Mouse (Mus musculus) forebrain, embryonic 15.5 days (tissue): ENCODE measurements at regions not wholly inside any gene's neighbourhood (a gene's known extent, or its start where the extent isn't known, plus 50 kb on each side); places are given as distances from the start of the nearest gene placed in this dataset.

Source experiments
- ATAC-seq: fragments of 200-750 bp; cut with Nextera tagmentation; replicated peaks from 2 replicates; pipeline ENCODE4 v1.8.0; 2017; ENCODE audit warnings: mild to moderate bottlenecking, moderate TSS enrichment, moderate library complexity
- H3K27ac ChIP-seq: fragments of 300-500 bp; sonication (generic); replicated peaks from 2 replicates; pipeline ENCODE4 v1.5.1; 2015; ENCODE audit warnings: mild to moderate bottlenecking, inconsistent platforms
- H3K27me3 ChIP-seq: fragments of 300-500 bp; sonication (generic); 2 replicates; pipeline ENCODE4 v1.6.1; 2015; ENCODE audit warnings: inconsistent platforms
- H3K36me3 ChIP-seq: fragments of 300-500 bp; sonication (generic); 2 replicates; pipeline ENCODE4 v1.6.1; 2015; ENCODE audit warnings: mild to moderate bottlenecking, inconsistent platforms
- H3K4me1 ChIP-seq: fragments of 300-500 bp; sonication (generic); 2 replicates; pipeline ENCODE4 v1.6.1; 2015; ENCODE audit warnings: inconsistent platforms
- H3K4me2 ChIP-seq: fragments of 300-500 bp; sonication (generic); replicated peaks from 2 replicates; pipeline ENCODE4 v1.6.1; 2015; ENCODE audit warnings: mild to moderate bottlenecking, inconsistent platforms
- H3K4me3 ChIP-seq: fragments of 300-500 bp; sonication (generic); 2 replicates; pipeline ENCODE4 v1.5.1; 2015; ENCODE audit warnings: mild to moderate bottlenecking, inconsistent platforms
- H3K9ac ChIP-seq: fragments of 300-500 bp; sonication (generic); replicated peaks from 2 replicates; pipeline ENCODE4 v1.6.1; 2015; ENCODE audit warnings: mild to moderate bottlenecking, inconsistent platforms
- H3K9me3 ChIP-seq: fragments of 300-500 bp; sonication (generic); 2 replicates; pipeline ENCODE4 v1.6.1; 2016; ENCODE audit warnings: inconsistent platforms
- WGBS: fragments of 180-500 bp; shearing (Covaris S2); methylation state at CpG from one replicate; pipeline ENCODE4 v1.1.7; 2015; ENCODE audit warnings: mixed read lengths; 5-methylcytosine and 5-hydroxymethylcytosine counted together

DNA sequence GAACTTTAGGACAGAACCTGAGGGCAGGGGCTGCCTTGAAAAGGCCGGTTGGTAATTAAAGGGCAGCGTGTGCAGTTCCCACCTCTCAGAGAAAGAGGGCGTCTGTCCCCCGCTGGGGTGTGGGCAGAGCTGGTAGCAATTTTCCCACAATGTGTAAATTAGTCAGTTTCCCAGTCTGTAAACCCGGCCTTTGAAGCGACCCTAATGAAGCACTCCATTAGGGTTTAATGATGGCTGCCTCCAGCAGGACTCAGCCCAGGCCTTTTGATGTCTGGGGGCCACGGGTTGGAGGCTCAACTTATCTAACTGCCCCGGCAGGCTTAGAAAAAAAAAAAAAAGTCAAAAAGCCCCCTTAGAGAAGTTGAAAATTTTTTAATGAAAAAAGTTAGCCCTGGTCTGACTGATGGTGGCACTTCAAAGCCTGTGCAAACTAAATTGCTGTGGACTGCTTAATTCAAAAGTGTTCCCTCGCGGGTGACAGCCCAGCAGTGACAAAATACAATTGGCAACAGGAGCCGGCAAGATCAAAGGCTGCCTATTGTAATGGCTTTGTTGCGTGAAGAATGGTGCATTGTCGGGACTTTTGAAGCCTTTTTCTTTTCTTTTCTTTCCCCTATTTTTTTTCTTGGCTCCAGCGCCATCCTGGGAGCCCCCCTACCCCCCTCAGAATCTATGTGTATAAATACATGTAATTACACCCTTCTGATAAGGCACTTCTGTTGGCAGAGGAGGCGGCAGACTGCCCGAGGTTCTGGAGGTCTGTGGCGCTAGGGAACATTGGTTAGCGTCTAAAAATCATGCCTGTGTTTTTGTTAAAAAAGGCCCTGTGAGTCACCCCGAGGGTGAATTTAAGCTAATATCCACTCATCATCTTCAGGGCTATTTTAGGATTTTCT lies 71.3 kb upstream of the Msx1 start:
- H3K36me3 ChIP-seq, result no peaks in the 10 kb centered on the region
- no peak overlapping the region for H3K4me3 ChIP-seq
- no peaks in the 10 kb centered on the region for H3K9me3 ChIP-seq
- ATAC-seq, result peak; percentile 71
- H3K27ac ChIP-seq, result no peak overlapping the region
- no peak overlapping the region for H3K4me2 ChIP-seq
- no peak overlapping the region for H3K9ac ChIP-seq
- peaks cover 88% of the 10 kb centered on the region for H3K27me3 ChIP-seq
- peaks cover 41% of the 10 kb centered on the region for H3K4me1 ChIP-seq
- WGBS, result 1% methylated on average over 19 of the region's 19 CpGs

DNA sequence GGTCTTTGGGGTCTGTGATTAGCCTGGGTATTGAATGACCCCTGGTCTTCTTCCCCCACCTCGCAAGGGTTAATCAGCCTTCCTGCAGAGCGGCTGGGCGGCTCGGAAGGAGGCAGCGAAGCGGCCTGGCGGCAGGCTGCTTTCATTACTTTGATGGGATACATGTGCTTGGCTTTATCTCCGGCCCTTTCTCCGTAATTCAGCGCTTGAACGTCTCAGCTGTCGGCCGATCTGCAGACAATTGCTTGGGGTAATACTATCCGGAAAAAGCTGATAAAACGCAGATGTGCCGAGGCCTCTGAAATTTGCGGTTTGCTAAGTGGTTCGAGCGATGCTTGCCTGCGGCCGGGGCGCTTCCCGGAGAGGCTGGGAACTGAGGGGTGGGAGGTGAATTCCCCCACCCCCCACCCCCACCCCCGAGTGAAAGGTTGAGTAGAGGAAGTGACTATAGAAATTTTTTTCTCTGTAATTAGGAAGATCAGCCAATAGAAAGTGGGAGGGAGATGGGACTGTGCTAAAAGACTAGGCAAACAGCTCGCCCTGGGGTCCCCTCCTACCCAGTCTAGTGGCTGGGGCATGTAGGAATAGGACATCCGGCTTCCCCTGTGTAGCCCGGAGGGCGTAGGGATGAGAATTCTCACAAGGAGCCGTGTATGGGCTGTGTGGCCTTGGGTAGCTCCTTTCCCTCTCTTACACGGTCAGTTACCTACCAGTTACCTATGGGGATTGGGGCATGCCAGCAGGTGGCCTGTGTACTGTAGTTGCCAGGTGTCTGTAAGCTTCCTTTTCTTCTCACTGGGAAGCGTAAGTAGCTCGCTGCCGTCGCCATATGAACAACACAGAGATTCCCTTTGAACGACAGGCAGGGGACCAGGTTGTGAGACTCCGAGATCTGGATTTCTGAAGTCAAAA lies 69.5 kb upstream of the Msx1 start:
- H3K9me3 ChIP-seq, result no peaks in the 10 kb centered on the region
- peaks cover 41% of the 10 kb centered on the region for H3K4me1 ChIP-seq
- 0 out of 2 replicates have a peak, but pooled peaks have one; percentile 17 for ATAC-seq
- peak overlapping the region; percentile 22 for H3K4me3 ChIP-seq
- WGBS, result 2% methylated on average over 36 of the region's 36 CpGs
- H3K36me3 ChIP-seq, result no peaks in the 10 kb centered on the region
- no peak overlapping the region for H3K27ac ChIP-seq
- peak overlapping the region; percentile 18; the same call in 1 of the 2 replicates for H3K9ac ChIP-seq
- peaks cover 83% of the 10 kb centered on the region for H3K27me3 ChIP-seq
- peak overlapping the region; percentile 36 for H3K4me2 ChIP-seq

- Histone ChIP-seq H3K27me3 (peaks cover 69% of the 10 kb centered on the region), H3K4me2 (no peak overlapping the region), H3K9ac (no peak overlapping the region), H3K4me1 (peaks cover 19% of the 10 kb centered on the region), H3K27ac (no peak overlapping the region), H3K4me3 (no peak overlapping the region), H3K9me3 (no peaks in the 10 kb centered on the region), H3K36me3 (no peaks in the 10 kb centered on the region)
- WGBS, result 61% methylated on average over 11 of the region's 11 CpGs
- no peak for ATAC-seq
These were observed 66.3 kb upstream of the Msx1 start for GRCm38 (mm10) chr5:37890641-37891040.

DNA sequence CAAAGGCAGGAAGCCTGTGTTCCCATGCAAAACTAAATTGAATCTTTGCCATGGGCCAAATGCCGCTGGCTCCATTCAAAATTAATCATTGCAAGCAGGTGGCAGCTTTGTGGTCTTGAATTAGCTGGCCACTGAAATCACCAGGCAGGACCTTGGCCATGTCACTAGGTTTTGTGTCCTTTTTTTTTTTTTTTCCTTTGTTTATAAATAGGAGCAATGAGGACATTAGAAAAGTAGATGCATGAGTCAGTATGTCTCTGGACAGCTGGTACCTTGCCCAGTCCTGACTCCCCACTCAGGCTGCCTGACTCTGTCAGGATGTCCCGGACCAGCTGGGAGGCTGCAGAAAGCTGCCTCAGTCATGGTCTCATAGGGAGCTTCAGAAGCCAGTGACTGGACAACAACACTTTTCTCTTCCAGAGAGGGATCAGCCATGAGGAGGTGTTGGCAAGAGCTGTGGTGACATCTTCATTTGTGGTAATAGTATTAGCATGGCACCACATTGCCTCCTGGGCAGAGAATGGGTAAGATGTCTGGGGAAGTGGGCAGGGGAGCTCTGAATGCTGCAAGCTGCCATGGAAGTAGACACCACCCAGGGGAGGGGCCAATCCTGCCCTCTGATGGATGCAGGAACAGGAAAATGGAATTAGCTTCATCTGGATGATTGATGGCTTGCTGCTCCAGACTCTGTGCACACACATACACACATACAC lies 55.4 kb upstream of the Msx1 start:
- Histone ChIP-seq H3K27me3 (no peaks in the 10 kb centered on the region), H3K4me1 (peaks cover 3% of the 10 kb centered on the region; the same call in 1 of the 2 replicates), H3K9ac (no peak overlapping the region), H3K9me3 (no peaks in the 10 kb centered on the region), H3K36me3 (no peaks in the 10 kb centered on the region), H3K4me3 (no peak overlapping the region), H3K27ac (no peak overlapping the region), H3K4me2 (no peak overlapping the region)
- no peak for ATAC-seq
- 76% methylated on average over 2 of the region's 2 CpGs for WGBS

DNA sequence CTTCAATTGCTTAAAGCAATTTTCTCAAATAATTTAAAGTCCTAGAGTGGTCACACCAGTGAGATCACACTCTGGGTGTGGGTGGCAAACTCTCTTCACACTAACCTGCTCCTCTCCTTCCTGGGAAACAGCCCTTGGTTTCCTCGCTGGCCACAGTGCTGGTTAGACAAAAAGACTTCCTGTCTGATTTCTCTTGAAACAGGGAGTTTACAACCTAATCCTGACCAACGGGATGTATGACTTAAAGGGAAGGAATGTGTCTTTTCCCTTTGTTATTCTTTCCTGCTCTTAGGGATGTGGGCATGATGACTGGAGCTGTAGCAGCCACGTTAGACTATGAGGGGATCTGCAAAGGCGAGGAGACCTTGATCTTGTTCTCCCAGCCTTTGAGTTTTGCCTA lies 51.9 kb upstream of the Msx1 start:
- Histone ChIP-seq H3K4me1 (peaks cover 5% of the 10 kb centered on the region; the same call in 1 of the 2 replicates), H3K36me3 (no peaks in the 10 kb centered on the region), H3K9ac (no peak overlapping the region), H3K4me3 (no peak overlapping the region), H3K9me3 (no peaks in the 10 kb centered on the region), H3K4me2 (no peak overlapping the region), H3K27me3 (no peaks in the 10 kb centered on the region), H3K27ac (no peak overlapping the region)
- 78% methylated on average over 4 of the region's 4 CpGs for WGBS
- no peak for ATAC-seq

GRCm38 (mm10) chr5:37875452-37875851 lies 51.1 kb upstream of the Msx1 start:
- no peaks in the 10 kb centered on the region for H3K9me3 ChIP-seq
- no peak for ATAC-seq
- no peak overlapping the region for H3K4me2 ChIP-seq
- no peak overlapping the region for H3K4me3 ChIP-seq
- H3K27me3 ChIP-seq, result no peaks in the 10 kb centered on the region
- no peak overlapping the region for H3K9ac ChIP-seq
- no peaks in the 10 kb centered on the region for H3K36me3 ChIP-seq
- peaks cover 5% of the 10 kb centered on the region; the same call in 1 of the 2 replicates for H3K4me1 ChIP-seq
- H3K27ac ChIP-seq, result no peak overlapping the region
- WGBS, result 81% methylated on average over 13 of the region's 13 CpGs

DNA sequence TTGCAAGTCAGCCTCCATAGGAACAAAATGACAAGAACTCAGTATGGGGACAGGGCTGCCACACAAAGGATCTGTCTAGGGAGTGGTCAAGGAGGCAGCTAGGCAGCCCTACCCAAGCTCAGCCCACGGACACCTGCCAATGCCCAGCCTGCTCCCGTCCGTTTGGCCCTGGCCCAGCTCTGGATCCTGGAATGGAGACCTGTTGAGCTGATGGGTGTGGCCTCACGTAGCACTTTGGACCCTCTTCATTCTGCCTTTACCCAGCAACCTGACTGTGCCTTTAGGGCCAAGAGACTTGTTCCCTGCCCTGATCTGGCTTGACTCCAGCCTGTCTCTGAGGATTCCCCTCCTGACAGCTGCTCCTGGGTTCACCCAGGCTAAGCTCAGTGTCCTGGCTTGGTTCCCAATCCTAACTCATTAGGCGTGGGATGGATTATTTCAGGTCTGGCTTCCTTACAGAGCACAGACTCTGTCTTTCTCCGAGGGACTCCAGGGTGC lies 50.5 kb upstream of the Msx1 start:
- no peaks in the 10 kb centered on the region for H3K9me3 ChIP-seq
- H3K36me3 ChIP-seq, result no peaks in the 10 kb centered on the region
- no peak overlapping the region for H3K27ac ChIP-seq
- H3K4me2 ChIP-seq, result no peak overlapping the region
- 49% methylated on average over 6 of the region's 6 CpGs for WGBS
- H3K4me1 ChIP-seq, result peaks cover 5% of the 10 kb centered on the region; the same call in 1 of the 2 replicates
- no peaks in the 10 kb centered on the region for H3K27me3 ChIP-seq
- no peak overlapping the region for H3K4me3 ChIP-seq
- H3K9ac ChIP-seq, result no peak overlapping the region
- no peak for ATAC-seq
